Mouse (Mus musculus) heart, embryonic 15.5 days (tissue): ENCODE results near the gene Clcn1. TPM values are rescaled to one million over a fixed set of nuclear protein-coding genes. Genes with fewer than 3 reads are reported as not detected.

Source experiments
- ATAC-seq: fragments of 200-750 bp; cut with Nextera tagmentation; replicated peaks from 2 replicates; pipeline ENCODE4 v1.8.0; 2017; ENCODE audit warnings: low read depth, moderate TSS enrichment; ENCODE audit not compliant: insufficient number of reproducible peaks, insufficient read depth, low FRiP score
- H3K27ac ChIP-seq: fragments of 300-500 bp; sonication (generic); 2 replicates; pipeline ENCODE4 v1.5.1; 2015; ENCODE audit warnings: mild to moderate bottlenecking, inconsistent platforms
- H3K27me3 ChIP-seq: fragments of 300-500 bp; sonication (generic); 2 replicates; pipeline ENCODE4 v1.6.1; 2015; ENCODE audit warnings: inconsistent platforms
- H3K36me3 ChIP-seq: fragments of 300-500 bp; sonication (generic); 2 replicates; pipeline ENCODE4 v1.6.1; 2015; ENCODE audit warnings: mild to moderate bottlenecking, inconsistent platforms
- H3K4me1 ChIP-seq: fragments of 300-500 bp; sonication (generic); replicated peaks from 2 replicates; pipeline ENCODE4 v1.6.1; 2015; ENCODE audit warnings: inconsistent platforms
- H3K4me2 ChIP-seq: fragments of 300-500 bp; sonication (generic); 2 replicates; pipeline ENCODE4 v1.6.1; 2015; ENCODE audit warnings: inconsistent platforms, mild to moderate bottlenecking, moderate library complexity
- H3K4me3 ChIP-seq: fragments of 300-500 bp; sonication (generic); 2 replicates; pipeline ENCODE4 v1.5.1; 2015; ENCODE audit warnings: mild to moderate bottlenecking, inconsistent platforms
- H3K9ac ChIP-seq: fragments of 300-500 bp; sonication (generic); 2 replicates; pipeline ENCODE4 v1.6.1; 2015; ENCODE audit warnings: mild to moderate bottlenecking, inconsistent platforms
- H3K9me3 ChIP-seq: fragments of 300-500 bp; sonication (generic); replicated peaks from 2 replicates; pipeline ENCODE4 v1.6.1; 2016; ENCODE audit warnings: inconsistent platforms
- WGBS: fragments of 180-500 bp; shearing (Covaris S2); methylation state at CpG from one replicate; pipeline ENCODE4 v1.1.7; 2015; ENCODE audit warnings: mixed read lengths; 5-methylcytosine and 5-hydroxymethylcytosine counted together
- polyA plus RNA-seq: library from polyadenylated mRNA; unstranded; fragments of >200 nt; fragmentation: Nextera tagmentation; extraction: Ambion mirVana; gene quantifications from 2 replicates; pipeline ENCODE4 v1.2.1, GENCODE M21; 2015

Gene Clcn1
- polyA plus RNA-seq, 1 experiment from 2014 or later, result 0.28 TPM

DNA sequence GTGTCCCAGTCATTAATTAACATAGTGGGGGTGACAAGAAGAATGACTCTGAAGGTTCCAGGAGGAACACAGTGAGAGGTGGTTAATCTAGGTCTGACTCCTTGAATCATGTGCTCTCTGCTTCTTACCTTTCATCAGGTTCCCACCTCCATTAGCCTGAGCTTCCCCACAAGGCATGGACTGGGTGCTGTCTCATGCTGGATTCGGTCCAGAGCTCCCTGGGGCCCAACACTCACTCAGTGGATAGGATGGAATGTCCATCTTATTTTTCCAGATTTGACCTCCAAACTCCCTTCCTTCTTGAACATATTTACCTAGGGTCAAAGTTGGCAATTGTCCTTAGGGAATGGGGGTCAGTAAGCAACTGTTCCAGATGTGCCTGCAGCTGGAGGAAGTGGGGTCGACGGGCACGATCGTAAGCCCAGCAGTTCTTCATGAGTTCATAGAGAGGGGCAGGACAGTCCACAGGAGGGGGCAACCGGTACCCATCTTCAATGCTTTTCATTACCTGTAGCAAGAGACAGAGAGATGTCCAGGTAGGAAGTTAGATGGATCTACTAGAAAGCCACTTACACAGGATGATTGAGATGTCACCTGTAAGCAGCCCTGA is 73.9 kb downstream of the Clcn1 start:
- Histone ChIP-seq H3K9me3 (no peaks in the 10 kb centered on the region), H3K4me2 (no peak overlapping the region), H3K27ac (peak overlapping the region; percentile 79), H3K4me3 (no peak overlapping the region), H3K36me3 (peaks cover 56% of the 10 kb centered on the region), H3K4me1 (peaks cover 72% of the 10 kb centered on the region), H3K9ac (no peak overlapping the region), H3K27me3 (no peaks in the 10 kb centered on the region)
- no peak for ATAC-seq
- WGBS, result 87% methylated on average over 6 of the region's 6 CpGs

DNA sequence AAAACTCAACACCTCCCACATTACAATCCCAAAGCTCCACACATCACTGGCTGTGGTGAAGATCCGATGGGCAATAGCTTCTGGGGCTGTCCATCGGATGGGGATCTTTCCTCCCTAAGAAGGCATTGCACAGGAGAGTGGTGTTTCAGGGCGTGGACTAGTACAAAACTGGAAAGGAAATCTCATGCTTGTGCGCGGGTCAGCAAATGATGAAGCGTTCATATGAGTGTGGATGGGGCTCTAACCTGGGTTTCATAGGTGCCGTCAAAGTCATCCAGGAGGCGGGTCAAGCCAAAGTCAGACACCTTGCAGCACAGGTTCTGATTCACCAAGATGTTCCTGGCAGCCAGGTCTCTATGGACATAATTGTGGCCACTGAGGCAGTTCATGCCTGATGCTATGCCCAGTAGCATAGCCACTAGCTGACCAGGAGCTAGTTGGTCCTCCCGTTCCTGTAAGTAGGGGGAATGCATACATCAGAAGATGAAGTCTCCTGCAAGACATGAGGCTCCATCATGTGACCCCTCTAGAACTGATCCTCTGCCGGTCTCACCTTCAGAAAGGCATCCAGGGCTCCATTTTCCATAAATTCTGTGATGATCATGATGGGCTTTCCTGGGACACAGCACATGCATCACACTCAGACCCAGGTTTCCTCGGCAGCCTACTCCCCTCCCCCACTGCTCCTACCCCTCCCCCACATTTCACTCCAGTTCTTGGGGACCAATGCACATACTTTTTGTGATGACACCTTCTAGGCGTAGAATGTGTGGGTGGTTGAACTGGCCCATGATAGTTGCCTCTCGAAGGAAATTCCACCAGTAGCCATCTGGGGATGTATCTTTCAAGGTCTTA is 74.8 kb downstream of the Clcn1 start:
- H3K4me1 ChIP-seq, result peaks cover 63% of the 10 kb centered on the region
- peaks cover 47% of the 10 kb centered on the region for H3K36me3 ChIP-seq
- H3K27me3 ChIP-seq, result no peaks in the 10 kb centered on the region
- H3K27ac ChIP-seq, result peak overlapping the region; percentile 79
- H3K4me3 ChIP-seq, result no peak overlapping the region
- WGBS, result 82% methylated on average over 13 of the region's 13 CpGs
- H3K9me3 ChIP-seq, result no peaks in the 10 kb centered on the region
- no peak for ATAC-seq
- no peak overlapping the region for H3K4me2 ChIP-seq
- no peak overlapping the region for H3K9ac ChIP-seq

DNA sequence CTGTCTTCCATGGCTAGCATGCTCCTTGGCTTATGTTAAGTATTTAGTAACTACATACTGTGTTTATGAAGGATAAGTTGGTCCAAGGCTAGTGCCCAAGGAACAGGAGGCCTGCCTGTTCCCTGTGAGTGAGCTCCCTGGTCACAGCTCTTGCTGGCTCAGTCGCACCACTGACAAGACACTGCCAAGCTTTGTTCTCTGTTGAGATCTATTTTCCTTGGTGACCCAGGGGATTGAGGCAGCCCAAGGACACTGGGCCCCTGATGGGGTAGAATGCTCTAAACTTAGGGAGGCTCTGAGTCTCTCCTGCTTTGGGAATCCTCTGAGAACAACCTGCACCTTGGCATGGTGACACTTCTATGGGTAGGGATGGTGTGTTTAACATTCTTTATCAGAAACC is 75.6 kb downstream of the Clcn1 start:
- H3K9ac ChIP-seq, result no peak overlapping the region
- no peak for ATAC-seq
- peaks cover 39% of the 10 kb centered on the region for H3K36me3 ChIP-seq

DNA sequence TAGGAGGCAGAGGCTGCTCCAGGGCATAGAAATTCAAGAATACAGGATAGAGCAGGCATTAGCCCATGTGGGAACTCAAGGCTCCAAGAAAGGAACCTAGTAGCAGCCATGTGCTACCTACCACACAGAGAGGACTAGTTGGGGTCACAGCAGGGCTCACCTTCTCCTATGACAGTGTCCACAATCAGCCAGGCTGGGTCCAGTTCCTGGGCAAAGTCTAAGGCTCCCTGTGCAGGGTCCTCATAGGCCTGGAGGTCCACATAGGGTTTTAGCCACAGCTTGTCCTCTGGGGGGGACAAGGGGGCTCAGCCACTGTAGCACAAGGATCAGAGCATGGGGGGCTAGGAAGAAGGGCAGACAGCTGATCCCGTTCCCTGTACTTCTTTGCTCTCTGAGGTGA is 76.0 kb downstream of the Clcn1 start:
- peaks cover 50% of the 10 kb centered on the region for H3K4me1 ChIP-seq
- no peak overlapping the region for H3K4me2 ChIP-seq
- peak overlapping the region; percentile 59 for H3K27ac ChIP-seq
- no peak overlapping the region for H3K9ac ChIP-seq
- H3K27me3 ChIP-seq, result no peaks in the 10 kb centered on the region
- 57% methylated on average over 1 of the region's 1 CpGs for WGBS
- H3K9me3 ChIP-seq, result no peaks in the 10 kb centered on the region
- ATAC-seq, result no peak; the same call in 1 of the 2 replicates
- peaks cover 34% of the 10 kb centered on the region for H3K36me3 ChIP-seq
- no peak overlapping the region for H3K4me3 ChIP-seq

More for the DNA sequence above, 75.6 kb downstream of the Clcn1 start:
- Histone ChIP-seq H3K27me3 (no peaks in the 10 kb centered on the region), H3K9me3 (no peaks in the 10 kb centered on the region), H3K27ac (peak overlapping the region; percentile 59), H3K4me1 (peaks cover 55% of the 10 kb centered on the region), H3K4me2 (no peak overlapping the region), H3K4me3 (no peak overlapping the region)
- 30% methylated on average over 1 of the region's 1 CpGs for WGBS

DNA sequence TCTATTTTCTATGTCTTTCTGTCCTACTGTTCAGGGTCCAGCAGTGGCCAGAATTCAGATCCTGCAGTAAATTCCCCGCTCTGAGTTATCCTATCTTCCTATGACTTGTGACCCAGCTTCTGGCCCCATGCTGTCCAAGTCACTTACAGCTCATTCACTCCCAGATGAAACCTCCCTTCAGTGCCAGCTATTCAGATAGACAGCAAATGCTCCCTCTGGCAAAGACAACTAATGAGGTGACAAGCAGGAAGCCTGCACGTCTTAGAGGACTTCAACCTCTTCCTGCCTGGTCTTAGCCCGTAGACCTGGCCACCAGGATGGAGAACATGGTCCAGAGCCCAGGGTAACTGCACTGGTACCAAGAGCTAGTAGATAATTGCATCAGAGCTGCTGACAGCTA is 76.5 kb downstream of the Clcn1 start:
- ATAC-seq, result no peak
- Histone ChIP-seq H3K36me3 (peaks cover 30% of the 10 kb centered on the region), H3K4me1 (peaks cover 46% of the 10 kb centered on the region), H3K4me3 (no peak overlapping the region), H3K9me3 (no peaks in the 10 kb centered on the region), H3K27ac (peak overlapping the region; percentile 59; the same call in 1 of the 2 replicates), H3K27me3 (no peaks in the 10 kb centered on the region), H3K9ac (no peak overlapping the region), H3K4me2 (no peak overlapping the region)
- 34% methylated on average over 3 of the region's 3 CpGs for WGBS

DNA sequence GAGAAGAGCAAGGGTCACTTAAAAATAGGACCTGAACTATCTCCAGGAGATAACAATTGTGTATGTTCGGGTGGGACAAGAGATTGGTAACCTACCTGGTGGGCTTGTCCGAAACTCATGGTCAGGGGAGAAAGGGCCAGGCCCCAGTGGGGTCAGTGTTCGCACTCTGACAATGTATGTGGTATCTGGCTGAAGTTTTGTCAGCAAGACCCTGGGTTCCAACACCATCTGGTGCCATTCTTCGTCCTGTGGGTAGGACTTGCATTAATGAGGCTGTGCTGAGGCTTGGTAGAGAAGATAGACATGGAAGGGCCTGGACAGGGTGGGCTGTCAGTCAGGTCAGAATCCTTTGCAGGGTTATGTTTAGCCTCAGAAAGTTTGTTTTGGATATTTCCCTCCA is 77.6 kb downstream of the Clcn1 start:
- Histone ChIP-seq H3K4me1 (peaks cover 36% of the 10 kb centered on the region), H3K27ac (no peak overlapping the region), H3K36me3 (peaks cover 19% of the 10 kb centered on the region), H3K9ac (no peak overlapping the region), H3K4me2 (no peak overlapping the region), H3K4me3 (no peak overlapping the region), H3K9me3 (no peaks in the 10 kb centered on the region), H3K27me3 (no peaks in the 10 kb centered on the region)
- WGBS, result 72% methylated on average over 4 of the region's 4 CpGs
- no peak for ATAC-seq

DNA sequence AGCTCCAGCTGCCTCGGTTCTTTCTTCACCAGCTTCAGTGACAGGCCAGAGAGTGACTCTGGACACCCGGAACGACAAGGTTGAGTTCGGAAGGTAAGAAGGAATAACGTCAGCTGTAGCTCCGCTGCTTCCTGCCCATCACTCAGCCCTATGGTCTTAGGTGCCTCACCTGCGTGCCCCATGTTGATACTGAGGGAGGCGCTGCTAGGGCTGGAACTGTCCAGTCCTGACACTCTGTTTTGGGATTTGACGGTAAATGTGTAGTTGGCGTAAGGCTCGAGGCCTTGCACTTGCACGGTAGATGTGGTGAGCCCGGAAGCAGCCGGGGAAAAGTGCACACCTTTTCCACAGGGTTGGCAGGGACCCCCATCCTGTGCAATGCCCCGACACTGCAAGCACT is 78.1 kb downstream of the Clcn1 start:
- ATAC-seq, result no peak
- WGBS, result 83% methylated on average over 15 of the region's 15 CpGs

DNA sequence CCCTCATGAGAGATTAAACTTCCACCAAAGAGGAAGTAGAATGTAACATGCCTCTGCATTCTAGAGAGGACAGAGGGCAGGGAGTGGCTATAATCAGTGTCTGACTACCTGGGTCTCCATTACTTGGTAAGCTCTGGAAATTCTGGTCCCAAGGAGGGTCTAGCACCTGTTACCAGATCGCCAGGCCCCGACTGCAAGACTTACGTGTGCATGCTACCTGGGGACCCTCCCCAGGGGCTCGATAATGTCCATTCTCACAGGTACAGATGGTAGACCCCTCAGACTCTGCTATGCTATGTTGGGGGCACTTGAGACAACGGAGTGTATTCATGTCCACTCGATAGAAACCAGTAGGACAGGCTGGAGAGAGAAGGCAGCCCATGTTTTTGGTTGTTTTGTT is 78.7 kb downstream of the Clcn1 start:
- Histone ChIP-seq H3K9me3 (no peaks in the 10 kb centered on the region), H3K4me3 (no peak overlapping the region), H3K4me1 (peaks cover 33% of the 10 kb centered on the region), H3K9ac (no peak overlapping the region), H3K27me3 (no peaks in the 10 kb centered on the region), H3K4me2 (no peak overlapping the region), H3K36me3 (peaks cover 11% of the 10 kb centered on the region; the same call in 1 of the 2 replicates), H3K27ac (no peak overlapping the region)
- WGBS, result 82% methylated on average over 6 of the region's 6 CpGs
- ATAC-seq, result no peak

More for the DNA sequence above, 78.1 kb downstream of the Clcn1 start:
- H3K36me3 ChIP-seq, result peaks cover 16% of the 10 kb centered on the region; the same call in 1 of the 2 replicates
- no peak overlapping the region for H3K27ac ChIP-seq
- H3K4me1 ChIP-seq, result peaks cover 34% of the 10 kb centered on the region
- H3K4me3 ChIP-seq, result no peak overlapping the region
- H3K27me3 ChIP-seq, result no peaks in the 10 kb centered on the region
- no peak overlapping the region for H3K9ac ChIP-seq
- H3K4me2 ChIP-seq, result no peak overlapping the region
- H3K9me3 ChIP-seq, result no peaks in the 10 kb centered on the region

Other genes starting within 250 kb of the Clcn1 start
- not detected in 2 replicates for gene Sva, start 248.3 kb upstream of the Clcn1 start, polyA plus RNA-seq
- not detected in 2 replicates for gene Tas2r139, start 145.7 kb upstream of the Clcn1 start, polyA plus RNA-seq
- not detected in 2 replicates for gene Tas2r144, start 71.4 kb upstream of the Clcn1 start, polyA plus RNA-seq
- gene Gstk1, start 40.8 kb upstream of the Clcn1 start, polyA plus RNA-seq, result 14.3 and 16.9 TPM in 2 replicates
- gene Tmem139, start 24.7 kb upstream of the Clcn1 start, polyA plus RNA-seq, result 0.28 and 0.31 TPM in 2 replicates
- 26.2 and 37.2 TPM in 2 replicates for gene Casp2, start 21.7 kb upstream of the Clcn1 start, polyA plus RNA-seq
- 0.10 and 0.24 TPM in 2 replicates for gene Fam131b, start 38.0 kb downstream of the Clcn1 start, polyA plus RNA-seq
- 136 and 173 TPM in 2 replicates for gene Zyx, start 62.9 kb downstream of the Clcn1 start, polyA plus RNA-seq
- 2.2 and 4.3 TPM in 2 replicates for gene Epha1, start 86.6 kb downstream of the Clcn1 start, polyA plus RNA-seq
- not detected in 2 replicates for gene Tas2r143, start 113.6 kb downstream of the Clcn1 start, polyA plus RNA-seq
- gene Tas2r135, start 118.7 kb downstream of the Clcn1 start, polyA plus RNA-seq, result not detected in 2 replicates
- not detected in 2 replicates for gene Tas2r126, start 147.8 kb downstream of the Clcn1 start, polyA plus RNA-seq
- not detected in 2 replicates for gene Olfr458, start 178.5 kb downstream of the Clcn1 start, polyA plus RNA-seq
- gene Olfr457, start 189.7 kb downstream of the Clcn1 start, polyA plus RNA-seq, result not detected in 2 replicates
- 0.11 TPM in 1 of 2 replicates, not detected in the other for gene Olfr456, start 200.5 kb downstream of the Clcn1 start, polyA plus RNA-seq